Mouse (Mus musculus) cerebellum, adult 2 months (tissue): Measurements from ENCODE around the gene Pex7. TPM values are rescaled to one million over a fixed set of nuclear protein-coding genes. Genes with fewer than 3 reads are reported as not detected.

Experiments
- DNase-seq, 2 experiments: peaks; one replicate each; pipeline ENCODE4 v3.0.0; 2021
- H3K27ac ChIP-seq: fragments of 200-500 bp; 2 replicates; pipeline ENCODE4 v1.5.1; 2012; ENCODE audit warnings: low read length, control low read depth, inconsistent platforms; ENCODE audit not compliant: insufficient read depth
- H3K27me3 ChIP-seq: fragments of 200-500 bp; 2 replicates; pipeline ENCODE4 v1.6.1; 2012; ENCODE audit warnings: inconsistent platforms, mild to moderate bottlenecking, low read length, moderate library complexity; ENCODE audit not compliant: control insufficient read depth, insufficient read depth
- H3K4me1 ChIP-seq: fragments of 200-500 bp; 2 replicates; pipeline ENCODE4 v1.6.1; 2011; ENCODE audit warnings: low read length; ENCODE audit not compliant: control insufficient read depth, insufficient read depth
- H3K4me3 ChIP-seq: fragments of 200-500 bp; replicated peaks from 2 replicates; pipeline ENCODE3; 2011; ENCODE audit warnings: mild to moderate bottlenecking, low read depth, low read length, control low read depth; ENCODE audit not compliant: insufficient read depth
- CTCF ChIP-seq: fragments of 200-500 bp; IDR thresholded peaks from 2 replicates; pipeline ENCODE4 v1.5.1; 2011; ENCODE audit warnings: low read depth, mild to moderate bottlenecking, control low read depth, low read length, moderate library complexity, borderline replicate concordance; ENCODE audit not compliant: insufficient read depth
- POLR2A ChIP-seq: fragments of 200-500 bp; IDR thresholded peaks from 2 replicates; pipeline ENCODE4 v1.6.1; 2011; ENCODE audit warnings: low read length, control low read depth, borderline replicate concordance; ENCODE audit not compliant: insufficient read depth
- WGBS: fragments of 180-500 bp; shearing (Covaris S2); methylation state at CpG from one replicate; pipeline ENCODE4 v1.1.7; 2018; 5-methylcytosine and 5-hydroxymethylcytosine counted together
- polyA plus RNA-seq: library from polyadenylated mRNA; depleted of rRNA; stranded (reverse); fragments of >200 nt; gene quantifications from 2 replicates; pipeline ENCODE4 v1.2.3, GENCODE M21; 2012

Gene Pex7
- polyA plus RNA-seq, 1 experiment: 39.8 TPM

GRCm38 (mm10) chr10:19938738-19939137, 31.2 kb upstream of the Pex7 start:
- H3K27ac ChIP-seq: no peak overlapping the region
- 86% methylated on average over 6 of the region's 6 CpGs for WGBS
- DNase-seq: no peak

DNA sequence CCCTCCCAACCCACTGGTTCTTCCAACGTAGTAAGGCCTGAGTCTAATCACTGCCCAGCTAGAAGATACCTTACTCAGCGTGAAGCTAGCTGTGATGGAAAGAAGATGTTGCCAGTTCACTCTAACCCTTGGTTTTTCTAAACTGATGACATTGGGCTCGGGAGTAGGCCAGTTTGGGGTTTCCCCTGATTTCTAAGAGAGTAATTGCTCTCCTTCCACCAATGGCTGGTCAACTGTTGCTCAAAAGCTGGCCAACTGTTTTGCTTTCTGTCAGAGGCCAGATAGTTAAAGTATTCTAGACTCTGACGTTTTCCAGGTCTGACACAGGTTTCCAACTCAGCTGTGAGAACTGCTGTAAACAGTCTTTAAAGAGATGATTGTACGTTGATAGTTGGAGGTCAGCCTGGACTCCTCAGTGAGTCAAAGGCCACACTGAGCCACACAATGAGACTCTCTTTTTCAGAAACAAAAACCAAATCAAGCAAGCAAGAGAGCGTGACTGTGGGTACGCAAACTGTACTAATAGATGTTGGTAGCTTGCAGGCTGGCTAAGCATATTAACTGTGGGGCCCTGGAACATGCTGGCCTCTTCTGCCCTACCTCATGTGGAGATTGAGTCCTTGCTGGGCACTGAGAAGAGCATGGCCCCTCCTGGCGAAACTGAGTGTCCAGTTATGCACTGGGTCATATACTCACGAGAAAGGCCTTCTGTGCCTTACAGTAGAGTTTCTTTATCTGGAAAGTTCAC, 29.6 kb upstream of the Pex7 start:
- WGBS: 58% methylated on average over 9 of the region's 9 CpGs
- TF ChIP-seq CTCF (no peak), POLR2A (no peak)
- DNase-seq: no peak
- Histone ChIP-seq H3K27me3 (no peaks in the 10 kb centered on the region), H3K4me3 (no peak overlapping the region), H3K4me1 (peaks cover 12% of the 10 kb centered on the region), H3K27ac (no peak overlapping the region)

More at GRCm38 (mm10) chr10:19938738-19939137, 31.2 kb upstream of the Pex7 start:
- H3K4me3 ChIP-seq: no peak overlapping the region
- peaks cover 14% of the 10 kb centered on the region for H3K4me1 ChIP-seq
- H3K27me3 ChIP-seq: no peaks in the 10 kb centered on the region
- TF ChIP-seq CTCF (no peak), POLR2A (no peak)

- 40% methylated on average over 4 of the region's 4 CpGs for WGBS
- H3K4me3 ChIP-seq: no peak overlapping the region
- no peak overlapping the region for H3K27ac ChIP-seq
Measured at GRCm38 (mm10) chr10:19935821-19936367, 28.4 kb upstream of the Pex7 start.

GRCm38 (mm10) chr10:19935295-19935623, 27.8 kb upstream of the Pex7 start:
- Histone ChIP-seq H3K27me3 (no peaks in the 10 kb centered on the region), H3K4me1 (peaks cover 8% of the 10 kb centered on the region), H3K4me3 (peak overlapping the region; percentile 88), H3K27ac (no peak overlapping the region)
- peak in 1 of 2 experiments; percentile 42 for DNase-seq
- 14% methylated on average over 10 of the region's 10 CpGs for WGBS
- TF ChIP-seq CTCF (no peak), POLR2A (no peak)

More at GRCm38 (mm10) chr10:19935821-19936367, 28.4 kb upstream of the Pex7 start:
- TF ChIP-seq CTCF (no peak), POLR2A (no peak)
- Histone ChIP-seq H3K27me3 (no peaks in the 10 kb centered on the region), H3K4me1 (peaks cover 8% of the 10 kb centered on the region)
- no peak for DNase-seq

GRCm38 (mm10) chr10:19934384-19935294, 27.1 kb upstream of the Pex7 start, which contains the start of gene Map3k5:
Gene Map3k5, plus strand, starts transcription at chr10:19934472.
- no peaks in the 10 kb centered on the region for H3K27me3 ChIP-seq
- peak in 1 of 2 experiments; percentile 69 for DNase-seq
- WGBS: under 1% methylated on average over 92 of the region's 95 CpGs
- H3K4me1 ChIP-seq: peaks cover 8% of the 10 kb centered on the region
- H3K4me3 ChIP-seq: peak within 1 kb of the TSS; percentile 88
- no peak for TF ChIP-seq CTCF
- TF ChIP-seq POLR2A: no peak
- peak within 1 kb of the TSS; percentile 80 for H3K27ac ChIP-seq

GRCm38 (mm10) chr10:19933511-19934383, 26.3 kb upstream of the Pex7 start:
- Histone ChIP-seq H3K4me3 (peak overlapping the region; percentile 88), H3K27ac (peak overlapping the region; percentile 80), H3K4me1 (peaks cover 2% of the 10 kb centered on the region), H3K27me3 (no peaks in the 10 kb centered on the region)
- TF ChIP-seq POLR2A: peak; percentile 33; the same call in 1 of the 2 replicates
- TF ChIP-seq CTCF: 0 out of 2 replicates have a peak, but pooled peaks have one; percentile 28
- peak; percentile 90 to 92 for DNase-seq
- WGBS: under 1% methylated on average over 94 of the region's 97 CpGs

GRCm38 (mm10) chr10:19932986-19933385, 25.5 kb upstream of the Pex7 start:
- Histone ChIP-seq H3K4me3 (peak overlapping the region; percentile 88), H3K27me3 (no peaks in the 10 kb centered on the region), H3K27ac (no peak overlapping the region), H3K4me1 (peaks cover 2% of the 10 kb centered on the region)
- 62% methylated on average over 3 of the region's 3 CpGs for WGBS
- TF ChIP-seq POLR2A (no peak), CTCF (no peak)
- no peak for DNase-seq
